Mouse (Mus musculus): ENCODE results near the gene Dbi.
A peak's percentile ranks its signal among the peaks of the same experiment; 100 is the strongest.

The Dbi gene

GRCm38 (mm10) chr1:120121930-120122530, 1.2 kb upstream of the Dbi start:
- no peak for DNase-seq (ENCODE audit: low read depth)

GRCm38 (mm10) chr1:120120141-120120968, 523 bp downstream of the Dbi start:
- DNase-seq (ENCODE audit: low read depth), result no peak

GRCm38 (mm10) chr1:120119389-120119788, 1.5 kb downstream of the Dbi start:
- DNase-seq (ENCODE audit: low read depth), result no peak

GRCm38 (mm10) chr1:120118854-120119253, 2.0 kb downstream of the Dbi start:
- DNase-seq (ENCODE audit: low read depth), result no peak

DNA sequence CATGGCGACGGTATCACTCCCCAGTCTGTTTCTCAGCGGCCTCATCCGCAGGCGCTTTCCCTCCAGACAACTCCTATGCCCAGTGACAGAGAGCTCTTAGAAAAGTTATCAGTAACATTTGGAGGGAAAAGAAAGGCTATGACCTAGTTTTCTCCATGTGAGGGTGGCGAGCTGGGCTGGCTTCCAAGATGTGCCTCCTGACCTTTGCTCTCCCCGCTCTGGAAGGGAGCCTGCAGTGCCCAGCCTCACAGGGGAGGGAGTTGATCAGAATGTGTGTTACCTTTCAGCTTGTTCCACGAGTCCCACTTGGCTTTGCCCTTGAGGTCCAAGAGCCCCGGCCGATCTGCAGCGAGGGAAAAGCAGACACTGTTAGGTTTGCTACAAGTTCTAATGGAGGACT, 4.8 kb downstream of the Dbi start:
- no peak for DNase-seq (ENCODE audit: low read depth)

DNA sequence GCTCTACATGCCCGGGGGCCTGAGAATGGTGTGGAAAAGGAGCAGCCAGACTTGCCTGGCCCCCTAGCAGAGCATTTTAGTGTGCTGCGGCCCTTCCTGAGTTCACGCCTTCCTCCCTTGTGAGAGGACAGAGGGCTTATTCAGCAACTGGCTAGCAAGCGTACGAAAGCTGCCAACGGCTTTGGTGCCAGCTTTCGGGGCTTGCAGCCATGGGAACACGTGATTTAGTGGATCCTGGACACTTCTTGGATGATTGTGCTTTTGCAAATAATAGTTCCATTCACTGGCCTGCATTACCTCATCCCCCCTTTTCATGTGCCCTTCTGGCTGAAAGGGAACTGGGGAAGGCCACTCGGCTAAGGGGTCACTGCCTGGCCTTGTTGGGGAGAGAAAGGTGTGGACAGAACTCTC, 5.2 kb downstream of the Dbi start:
- no peak for DNase-seq (ENCODE audit: low read depth)

DNA sequence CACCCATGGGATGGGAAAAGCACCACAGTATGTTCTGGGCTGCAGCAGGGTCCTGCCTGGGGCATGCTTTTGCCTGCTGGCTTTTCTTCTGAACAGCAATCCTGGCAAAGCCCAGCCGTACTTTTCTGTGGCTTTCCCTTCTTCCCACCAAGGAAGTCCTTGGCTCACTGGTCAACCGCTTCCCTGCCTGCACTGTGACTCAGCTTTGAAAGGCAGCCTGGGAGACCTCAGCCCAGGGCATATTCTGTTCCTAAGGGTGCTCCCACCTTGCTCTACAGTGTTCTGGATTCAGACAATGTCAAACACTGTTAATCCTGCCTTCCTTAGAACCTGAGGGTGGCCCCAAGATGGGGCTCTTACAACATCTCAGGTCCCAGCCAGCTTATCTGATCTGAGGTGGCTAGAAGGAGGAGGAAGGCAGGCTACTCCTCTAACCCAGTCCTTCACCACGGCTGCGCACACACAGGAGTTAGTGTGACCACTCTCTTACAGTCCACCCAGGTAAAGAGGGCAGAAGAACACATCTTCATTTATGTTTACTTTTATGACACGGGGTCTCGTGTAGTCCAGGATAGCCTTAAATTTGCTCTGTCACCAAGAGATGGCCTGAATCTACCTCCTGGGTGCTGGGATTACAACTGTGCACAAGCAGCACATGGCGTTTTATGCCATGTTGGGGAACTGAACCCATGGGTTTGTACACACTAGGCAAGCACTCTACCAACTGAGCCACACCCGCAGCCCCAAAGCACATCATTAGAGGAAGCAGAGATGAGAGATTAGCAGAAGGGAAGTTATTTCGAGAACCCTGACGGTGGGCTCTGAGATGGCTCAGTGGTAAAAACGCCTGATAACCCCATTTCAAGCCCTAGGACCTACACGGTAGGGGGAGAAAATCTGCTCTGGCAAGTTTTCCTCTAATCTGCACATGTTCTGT, 8.4 kb downstream of the Dbi start:
- DNase-seq (ENCODE audit: low read depth), result no peak

- no peak for DNase-seq (ENCODE audit: low read depth)
Observed at GRCm38 (mm10) chr1:120111766-120112165, 9.1 kb downstream of the Dbi start.

DNA sequence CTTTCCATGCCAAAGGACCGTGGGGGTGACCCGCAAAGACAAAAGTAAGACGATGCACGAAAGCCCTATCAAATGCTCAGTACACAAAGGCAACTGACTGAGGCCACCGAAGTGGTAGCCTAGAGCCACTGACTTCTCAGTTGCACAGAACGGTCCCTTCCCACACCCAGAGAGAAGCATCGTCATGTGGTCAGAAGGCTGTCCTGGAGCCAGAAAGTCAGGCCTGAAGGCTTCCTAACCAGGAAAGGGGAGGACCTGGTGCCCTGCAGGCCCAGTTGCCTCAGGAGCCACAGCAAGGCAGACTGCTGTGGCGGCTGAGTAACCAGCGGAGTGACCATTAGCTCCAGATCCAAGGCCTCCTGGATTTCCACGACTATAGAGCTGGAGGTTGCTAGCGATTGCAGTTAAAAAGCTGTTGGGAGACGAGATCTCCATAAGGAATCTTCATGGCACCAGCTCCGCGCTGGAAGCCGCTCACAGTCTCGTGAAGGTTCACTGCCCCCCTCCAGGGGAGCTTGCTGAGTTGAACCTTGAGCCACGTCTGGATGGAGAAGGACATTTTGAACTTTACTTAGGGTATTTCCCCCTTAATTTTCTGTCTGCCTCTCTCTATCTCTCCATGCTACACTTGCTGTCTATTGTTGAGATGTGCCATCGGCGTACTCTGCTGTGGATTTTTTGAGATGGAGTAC, 11.0 kb downstream of the Dbi start:
- DNase-seq (ENCODE audit: low read depth), result no peak

GRCm38 (mm10) chr1:120105556-120105959, 15.3 kb downstream of the Dbi start:
- DNase-seq (ENCODE audit: low read depth), result no peak

- no peak for DNase-seq (ENCODE audit: low read depth)
Observed at GRCm38 (mm10) chr1:120101227-120101609, 19.7 kb downstream of the Dbi start.

- DNase-seq (ENCODE audit: low read depth), result no peak
Observed at GRCm38 (mm10) chr1:120100456-120101226, 20.2 kb downstream of the Dbi start.

- DNase-seq (ENCODE audit: low read depth), result no peak
Observed at GRCm38 (mm10) chr1:120099483-120099882, 21.4 kb downstream of the Dbi start.

GRCm38 (mm10) chr1:120098327-120098726, 22.6 kb downstream of the Dbi start:
- DNase-seq (ENCODE audit: low read depth), result no peak

GRCm38 (mm10) chr1:120094920-120095319, 26.0 kb downstream of the Dbi start:
- no peak for DNase-seq (ENCODE audit: low read depth)

DNA sequence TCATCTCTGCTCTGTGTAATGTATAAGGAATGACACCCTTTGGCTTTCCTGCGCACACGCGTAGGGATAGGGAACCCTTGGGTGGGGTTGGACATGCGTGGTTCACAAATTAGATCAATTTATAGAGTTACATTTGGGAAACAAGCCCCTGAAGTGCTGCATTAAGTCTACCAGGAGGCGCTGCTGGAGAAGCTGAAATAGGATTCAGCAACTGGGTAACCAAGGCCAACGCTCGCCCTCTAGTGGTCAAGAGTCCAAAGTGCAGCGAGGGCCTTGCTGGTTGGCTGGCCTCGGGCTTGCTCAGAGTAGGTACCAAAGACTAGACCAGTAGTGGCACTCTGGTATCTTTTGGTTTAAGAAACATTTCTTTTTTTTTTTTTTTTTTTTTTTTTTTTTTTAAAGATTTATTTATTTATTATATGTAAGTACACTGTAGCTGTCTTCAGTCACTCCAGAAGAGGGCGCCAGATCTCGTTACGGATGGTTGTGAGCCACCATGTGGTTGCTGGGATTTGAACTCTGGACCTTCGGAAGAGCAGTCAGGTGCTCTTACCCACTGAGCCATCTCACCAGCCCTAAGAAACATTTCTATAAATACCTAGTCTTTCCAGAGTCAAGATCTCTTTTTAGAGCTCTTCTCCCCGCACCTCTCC, 27.3 kb downstream of the Dbi start:
- DNase-seq (ENCODE audit: low read depth), result peak; percentile 73

- DNase-seq (ENCODE audit: low read depth), result no peak
Observed at GRCm38 (mm10) chr1:120090880-120091570, 29.9 kb downstream of the Dbi start.

- DNase-seq (ENCODE audit: low read depth), result no peak
Observed at GRCm38 (mm10) chr1:120089180-120089579, 31.7 kb downstream of the Dbi start.

DNA sequence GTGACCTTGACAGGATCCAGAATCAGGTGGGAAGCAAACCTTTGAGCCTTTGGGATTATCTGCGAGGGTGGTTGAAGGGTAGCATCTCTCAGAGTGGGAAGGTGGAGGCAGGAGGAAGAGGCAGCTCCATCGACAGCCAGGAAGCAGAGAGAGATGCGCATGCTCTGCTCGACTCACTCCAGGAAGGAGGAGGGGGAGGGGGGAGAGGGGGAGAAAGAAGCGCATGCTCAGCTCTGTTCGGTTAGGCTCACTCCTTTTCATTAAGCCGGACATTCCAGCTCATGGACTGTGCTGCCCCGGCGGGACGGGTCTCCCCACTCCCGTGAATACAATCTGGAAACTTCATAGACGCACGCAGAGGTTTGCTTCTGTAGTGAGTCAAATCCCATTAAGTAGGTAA, 34.2 kb downstream of the Dbi start:
- no peak for DNase-seq (ENCODE audit: low read depth)

DNA sequence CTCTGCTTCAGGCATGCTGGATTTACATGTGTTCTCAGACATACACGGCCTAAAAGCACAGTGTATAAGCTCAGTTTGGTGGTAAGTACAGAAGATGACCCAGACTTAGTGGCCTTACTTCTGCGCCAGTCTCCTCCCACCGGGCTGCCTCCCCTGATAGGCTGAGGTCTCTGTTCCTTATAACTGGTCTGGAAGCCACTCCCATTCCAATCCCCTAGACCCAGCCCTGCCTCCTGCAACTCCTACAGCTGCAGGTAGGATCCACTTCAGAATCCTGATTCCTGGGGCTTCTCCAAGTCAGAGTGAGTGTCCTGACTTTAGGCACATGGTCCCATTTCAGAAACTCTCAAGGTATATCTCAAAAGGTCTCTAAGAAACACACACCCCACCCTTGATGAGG, 35.2 kb downstream of the Dbi start:
- DNase-seq (ENCODE audit: low read depth), result no peak

Measured in c-Kit-positive CD71-negative TER-119-negative erythroid progenitor cells, embryonic 14.5 days (primary cell).